Mouse (Mus musculus): ENCODE results near the gene Shox2.

Shox2 gene

GRCm38 (mm10) chr3:66959972-66960371 is 21.6 kb downstream of the Shox2 start:
- no peak for DNase-seq

GRCm38 (mm10) chr3:66955126-66955525 is 26.4 kb downstream of the Shox2 start:
- DNase-seq, result no peak

GRCm38 (mm10) chr3:66939675-66940074 is 41.9 kb downstream of the Shox2 start:
- no peak for DNase-seq

- peak in 1 of 2 experiments; percentile 3 for DNase-seq
Measured at GRCm38 (mm10) chr3:66922436-66922835, 59.1 kb downstream of the Shox2 start.

All from kidney, postnatal 36 days (tissue).